Mouse (Mus musculus) urinary bladder, postnatal 10 days (tissue): ENCODE data around the gene Zfp113.
"Not testable (repeated sequence)": the region's sequence is repeated elsewhere in the genome, so short reads cannot be mapped to it uniquely, and the experiment has no call there.

Experiments
- DNase-seq: peaks from one replicate; pipeline ENCODE4 v3.0.0; 2022; ENCODE audit warnings: low spot score

Gene Zfp113

GRCm38 (mm10) chr5:138137935-138138549 is 17.5 kb downstream of the Zfp113 start:
- no peak for DNase-seq

GRCm38 (mm10) chr5:138137257-138137656 is 18.3 kb downstream of the Zfp113 start:
- DNase-seq, result no peak

DNA sequence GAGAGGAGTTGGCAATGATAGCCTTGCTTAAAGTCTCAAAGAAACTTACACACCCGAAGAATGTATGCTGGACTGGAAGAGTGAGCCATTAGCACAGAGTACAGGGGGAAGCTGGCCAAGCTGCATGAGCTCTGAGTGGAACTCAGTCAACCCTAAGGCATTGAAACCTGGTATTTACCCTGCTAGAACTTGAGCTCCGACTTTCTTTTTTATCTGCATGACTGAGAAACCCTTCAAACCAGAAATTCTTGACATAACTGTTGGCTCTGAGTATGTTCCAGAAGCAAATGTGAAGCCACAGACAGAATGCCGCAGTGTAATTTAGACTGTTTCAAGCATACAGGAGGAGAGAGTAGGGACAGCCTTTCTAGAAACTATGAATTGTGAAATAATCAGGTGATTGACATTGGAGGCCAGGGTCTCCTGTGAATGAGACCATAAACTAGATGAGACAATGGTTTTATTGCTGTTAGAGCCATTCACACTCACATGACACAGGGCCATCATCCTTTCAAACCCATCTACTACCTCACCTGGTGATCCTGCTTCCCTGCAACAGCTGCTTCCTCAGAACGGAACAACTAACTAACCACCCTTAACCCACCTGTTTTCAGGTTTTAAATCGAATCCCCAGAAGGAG is 23.0 kb downstream of the Zfp113 start:
- no peak for DNase-seq

- DNase-seq, result no peak
These were observed 37.5 kb downstream of the Zfp113 start for GRCm38 (mm10) chr5:138118041-138118440.

GRCm38 (mm10) chr5:138117199-138118015 is 38.1 kb downstream of the Zfp113 start:
- no peak for DNase-seq

GRCm38 (mm10) chr5:138116255-138117198 is 39.0 kb downstream of the Zfp113 start, which contains the start of gene Zscan21:
Gene Zscan21, plus strand, starts transcription at chr5:138116903.
- peak; percentile 67 for DNase-seq

GRCm38 (mm10) chr5:138109847-138110396 is 45.6 kb downstream of the Zfp113 start:
- DNase-seq, result not testable (repeated sequence)

DNA sequence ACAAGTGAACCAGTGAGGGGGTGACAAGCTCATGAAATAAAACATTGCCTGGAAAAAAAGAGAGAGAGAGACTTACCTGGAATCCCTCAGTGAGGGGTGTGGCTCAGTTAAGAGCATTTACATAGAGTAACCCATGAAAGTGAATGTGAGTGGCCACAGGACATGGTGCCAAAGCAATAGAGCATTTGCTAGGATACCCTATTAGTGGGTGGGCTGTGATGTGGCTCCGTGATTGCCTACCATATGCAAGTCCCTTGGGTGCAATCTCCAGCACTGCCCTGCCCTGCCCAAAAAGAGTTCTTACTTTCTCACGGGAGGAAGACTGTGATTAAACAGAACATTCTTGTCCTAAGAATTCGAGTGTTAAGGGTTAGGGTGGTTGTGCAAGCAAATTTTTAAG is 48.4 kb downstream of the Zfp113 start:
- no peak for DNase-seq

GRCm38 (mm10) chr5:138104976-138105375 is 50.6 kb downstream of the Zfp113 start:
- DNase-seq, result no peak

DNA sequence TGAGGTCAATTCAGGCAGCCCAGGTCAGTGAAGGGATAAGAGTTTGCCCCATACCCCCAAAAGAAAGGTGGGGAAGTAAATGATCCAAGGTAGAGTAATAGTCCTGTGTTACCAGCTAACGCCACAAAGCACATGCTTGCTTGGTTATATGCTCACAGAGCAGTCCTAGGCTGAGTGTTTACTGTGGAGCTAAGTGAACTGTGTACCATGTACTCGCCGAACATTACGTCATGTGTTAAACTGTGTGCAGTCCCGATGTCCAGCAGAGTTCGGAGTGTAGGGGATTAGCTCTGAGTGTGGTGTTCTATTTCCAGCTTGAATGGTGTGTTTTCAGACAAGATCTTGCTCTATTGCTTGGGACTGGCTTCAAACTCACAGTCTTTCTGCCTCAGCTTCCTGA is 61.1 kb downstream of the Zfp113 start:
- DNase-seq, result no peak

DNA sequence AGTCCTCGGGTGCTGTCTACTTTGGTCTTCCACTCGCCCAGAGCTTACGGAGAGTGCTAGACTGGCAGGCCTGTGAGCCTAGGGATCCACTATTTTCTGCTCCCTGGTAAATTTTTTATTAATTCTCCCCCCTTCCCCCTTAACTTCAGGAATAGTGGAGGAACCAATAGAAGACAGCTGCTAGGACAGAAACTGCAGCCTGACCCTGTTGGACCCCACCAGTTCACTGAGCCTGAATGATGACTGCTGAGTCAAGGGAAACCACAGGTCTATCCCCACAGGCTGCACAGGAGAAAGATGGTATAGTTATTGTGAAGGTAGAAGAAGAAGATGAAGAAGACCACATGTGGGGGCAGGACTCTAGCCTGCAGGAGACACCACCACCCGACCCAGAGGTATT is 62.8 kb downstream of the Zfp113 start:
- DNase-seq, result no peak

DNA sequence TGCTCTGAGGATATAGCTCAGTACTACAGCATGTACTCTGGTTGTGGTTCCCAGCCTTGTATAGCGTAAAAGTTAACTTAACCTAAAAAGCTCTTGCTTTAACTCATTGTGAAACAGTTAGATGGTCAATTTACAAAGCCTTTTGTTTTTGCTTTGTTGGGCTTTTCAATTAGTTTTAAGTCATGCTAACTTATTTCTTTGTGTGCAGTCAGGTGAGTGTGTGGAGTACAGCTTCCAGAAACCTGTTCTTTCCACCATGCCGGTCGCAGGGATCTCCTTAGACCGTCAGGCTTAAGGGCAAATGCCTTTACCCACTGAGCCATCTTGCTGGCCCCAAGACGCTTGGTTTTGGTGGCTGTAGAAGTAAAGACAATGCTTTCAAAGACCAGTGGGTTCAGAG is 64.8 kb downstream of the Zfp113 start:
- no peak for DNase-seq

- no peak for DNase-seq
These were observed 65.3 kb downstream of the Zfp113 start for GRCm38 (mm10) chr5:138090271-138090670.
